Mouse (Mus musculus) forebrain, embryonic 16.5 days (tissue): ENCODE measurements at regions not wholly inside any gene's neighbourhood (a gene's known extent, or its start where the extent isn't known, plus 50 kb on each side); places are given as distances from the start of the nearest gene placed in this dataset.

ENCODE experiments used
- ATAC-seq: fragments of 200-750 bp; cut with Nextera tagmentation; 2 replicates; pipeline ENCODE4 v1.8.0; 2017; ENCODE audit warnings: mild to moderate bottlenecking, moderate library complexity
- H3K27ac ChIP-seq: fragments of 300-500 bp; sonication (generic); 2 replicates; pipeline ENCODE4 v1.5.1; 2014; ENCODE audit warnings: low read length, control low read depth
- H3K27me3 ChIP-seq: fragments of 300-500 bp; sonication (generic); replicated peaks from 2 replicates; pipeline ENCODE4 v1.6.1; 2014; ENCODE audit warnings: low read length; ENCODE audit not compliant: control insufficient read depth, insufficient read depth
- H3K36me3 ChIP-seq: fragments of 300-500 bp; sonication (generic); 2 replicates; pipeline ENCODE4 v1.6.1; 2014; ENCODE audit not compliant: control insufficient read depth, insufficient read depth
- H3K4me1 ChIP-seq: fragments of 300-500 bp; sonication (generic); replicated peaks from 2 replicates; pipeline ENCODE4 v1.6.1; 2014; ENCODE audit warnings: low read length; ENCODE audit not compliant: control insufficient read depth, insufficient read depth
- H3K4me2 ChIP-seq: fragments of 300-500 bp; sonication (generic); 2 replicates; pipeline ENCODE4 v1.6.1; 2014; ENCODE audit warnings: mild to moderate bottlenecking, low read length, control low read depth
- H3K4me3 ChIP-seq: fragments of 300-500 bp; sonication (generic); replicated peaks from 2 replicates; pipeline ENCODE4 v1.5.1; 2014; ENCODE audit warnings: mild to moderate bottlenecking, low read length, control low read depth
- H3K9ac ChIP-seq: fragments of 300-500 bp; sonication (generic); replicated peaks from 2 replicates; pipeline ENCODE4 v1.6.1; 2014; ENCODE audit warnings: low read depth, low read length, control low read depth
- H3K9me3 ChIP-seq: fragments of 300-500 bp; sonication (generic); 2 replicates; pipeline ENCODE4 v1.6.1; 2016; ENCODE audit warnings: low read length; ENCODE audit not compliant: control insufficient read depth
- WGBS: fragments of 180-500 bp; shearing (Covaris S2); extraction: QIAGEN DNeasy Blood & Tissue Kit; methylation state at CpG from one replicate; pipeline ENCODE4 v1.1.7; 2014; 5-methylcytosine and 5-hydroxymethylcytosine counted together

- no peak for ATAC-seq
- no peak overlapping the region for H3K4me2 ChIP-seq
- no peaks in the 10 kb centered on the region for H3K27me3 ChIP-seq
- no peak overlapping the region for H3K4me3 ChIP-seq
- H3K9ac ChIP-seq, result no peak overlapping the region
- no peaks in the 10 kb centered on the region for H3K9me3 ChIP-seq
- 89% methylated on average over 14 of the region's 14 CpGs for WGBS
- H3K36me3 ChIP-seq, result no peaks in the 10 kb centered on the region
- no peak overlapping the region for H3K27ac ChIP-seq
- no peaks in the 10 kb centered on the region for H3K4me1 ChIP-seq
Measured at GRCm38 (mm10) chr9:13905086-13905669, 77.7 kb downstream of the Fam76b start.

DNA sequence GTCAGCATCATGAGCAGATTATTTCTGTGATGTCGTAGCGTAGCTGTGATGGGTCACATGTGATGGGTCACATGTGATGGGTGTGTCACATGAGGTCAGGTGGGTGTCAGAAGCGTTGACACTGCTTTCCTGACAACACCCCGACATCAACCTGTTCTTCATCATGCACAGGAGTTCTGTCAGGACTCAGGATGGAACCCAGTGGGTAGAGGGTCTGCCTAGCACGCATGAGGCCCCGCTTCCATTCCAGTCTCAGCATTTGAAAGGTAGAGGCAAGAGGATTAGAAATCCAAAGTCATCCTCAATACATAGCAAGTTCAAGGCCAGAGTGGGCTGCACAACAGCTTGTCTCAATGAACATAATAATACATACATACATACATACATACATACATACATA, 79.2 kb downstream of the Fam76b start:
- H3K9me3 ChIP-seq, result no peaks in the 10 kb centered on the region
- WGBS, result 95% methylated on average over 6 of the region's 6 CpGs
- H3K27me3 ChIP-seq, result no peaks in the 10 kb centered on the region
- H3K36me3 ChIP-seq, result no peaks in the 10 kb centered on the region
- no peaks in the 10 kb centered on the region for H3K4me1 ChIP-seq
- no peak for ATAC-seq
- H3K4me2 ChIP-seq, result no peak overlapping the region
- no peak overlapping the region for H3K9ac ChIP-seq
- H3K27ac ChIP-seq, result no peak overlapping the region
- no peak overlapping the region for H3K4me3 ChIP-seq

DNA sequence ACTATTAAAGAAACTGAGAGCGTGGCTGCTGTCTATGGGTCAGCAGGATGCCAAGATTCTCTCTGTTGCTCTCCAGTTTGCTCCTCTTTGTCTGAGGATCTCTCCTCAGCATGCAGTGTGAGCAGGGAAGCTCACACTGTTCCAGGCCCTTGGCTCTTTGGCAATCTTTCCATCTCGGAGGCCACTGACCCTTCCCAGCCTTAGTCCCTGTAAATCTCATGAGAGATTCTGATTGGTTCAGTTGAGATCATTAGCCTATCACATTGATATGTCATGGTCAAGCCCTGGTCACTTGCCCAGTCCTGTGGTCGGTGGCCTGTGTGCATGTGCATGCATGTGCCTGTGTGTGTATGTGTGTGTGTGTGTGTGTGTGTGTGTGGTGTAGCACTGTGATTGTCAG, 82.1 kb downstream of the Fam76b start:
- H3K4me2 ChIP-seq, result no peak overlapping the region
- no peak overlapping the region for H3K27ac ChIP-seq
- WGBS, result 72% methylated on average over 3 of the region's 3 CpGs
- H3K4me3 ChIP-seq, result no peak overlapping the region
- no peak for ATAC-seq
- no peaks in the 10 kb centered on the region for H3K4me1 ChIP-seq
- no peak overlapping the region for H3K9ac ChIP-seq
- H3K27me3 ChIP-seq, result no peaks in the 10 kb centered on the region
- no peaks in the 10 kb centered on the region for H3K36me3 ChIP-seq
- no peaks in the 10 kb centered on the region for H3K9me3 ChIP-seq

- H3K36me3 ChIP-seq, result no peaks in the 10 kb centered on the region
- no peaks in the 10 kb centered on the region for H3K9me3 ChIP-seq
- no peak for ATAC-seq
- no peak overlapping the region for H3K27ac ChIP-seq
- H3K4me3 ChIP-seq, result no peak overlapping the region
- no peak overlapping the region for H3K9ac ChIP-seq
- no peaks in the 10 kb centered on the region for H3K27me3 ChIP-seq
- WGBS, result 63% methylated on average over 2 of the region's 2 CpGs
- H3K4me2 ChIP-seq, result no peak overlapping the region
- H3K4me1 ChIP-seq, result no peaks in the 10 kb centered on the region
Measured at GRCm38 (mm10) chr9:13910091-13910490, 82.6 kb downstream of the Fam76b start.

GRCm38 (mm10) chr9:13913459-13913858, 85.9 kb downstream of the Fam76b start:
- H3K9me3 ChIP-seq, result no peaks in the 10 kb centered on the region
- no peak overlapping the region for H3K9ac ChIP-seq
- no peaks in the 10 kb centered on the region; the same call in 1 of the 2 replicates for H3K4me1 ChIP-seq
- no peak overlapping the region for H3K4me2 ChIP-seq
- H3K27me3 ChIP-seq, result no peaks in the 10 kb centered on the region
- peak; percentile 45 for ATAC-seq
- H3K27ac ChIP-seq, result no peak overlapping the region
- H3K36me3 ChIP-seq, result no peaks in the 10 kb centered on the region
- WGBS, result 63% methylated on average over 3 of the region's 3 CpGs
- H3K4me3 ChIP-seq, result no peak overlapping the region

- no peaks in the 10 kb centered on the region for H3K36me3 ChIP-seq
- peaks cover 4% of the 10 kb centered on the region; the same call in 1 of the 2 replicates for H3K4me1 ChIP-seq
- no peak for ATAC-seq
- no peak overlapping the region for H3K4me3 ChIP-seq
- H3K4me2 ChIP-seq, result no peak overlapping the region
- H3K27ac ChIP-seq, result no peak overlapping the region
- H3K9ac ChIP-seq, result no peak overlapping the region
- no peaks in the 10 kb centered on the region for H3K9me3 ChIP-seq
- no peaks in the 10 kb centered on the region for H3K27me3 ChIP-seq
- 91% methylated on average over 9 of the region's 9 CpGs for WGBS
Measured at GRCm38 (mm10) chr9:13914131-13914530, 86.6 kb downstream of the Fam76b start.

GRCm38 (mm10) chr9:13914847-13915246, 87.3 kb downstream of the Fam76b start:
- H3K27ac ChIP-seq, result no peak overlapping the region
- H3K4me3 ChIP-seq, result no peak overlapping the region
- peaks cover 4% of the 10 kb centered on the region; the same call in 1 of the 2 replicates for H3K4me1 ChIP-seq
- no peaks in the 10 kb centered on the region for H3K9me3 ChIP-seq
- no peaks in the 10 kb centered on the region for H3K27me3 ChIP-seq
- H3K9ac ChIP-seq, result no peak overlapping the region
- 91% methylated on average over 3 of the region's 3 CpGs for WGBS
- no peak overlapping the region for H3K4me2 ChIP-seq
- ATAC-seq, result no peak
- H3K36me3 ChIP-seq, result no peaks in the 10 kb centered on the region

DNA sequence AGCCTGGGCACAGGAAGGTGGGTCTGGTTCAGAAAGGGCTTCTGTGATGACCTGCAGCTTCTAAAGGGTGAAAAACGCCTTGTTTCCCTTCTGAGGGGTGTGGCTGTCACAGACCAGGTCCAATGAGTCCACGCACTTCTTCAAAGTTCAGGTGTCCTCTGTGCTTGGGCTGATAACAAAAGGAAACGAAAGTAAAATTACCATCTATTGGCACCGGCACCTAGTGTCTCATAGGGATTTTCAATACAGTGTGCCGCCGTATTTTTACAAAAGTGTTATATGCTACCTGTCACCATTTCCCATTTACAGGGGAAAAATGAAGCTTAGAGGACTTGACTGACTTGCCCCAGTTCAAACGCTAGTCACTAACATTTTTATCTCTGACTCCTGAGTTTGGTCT, 89.3 kb downstream of the Fam76b start:
- Histone ChIP-seq H3K9me3 (no peaks in the 10 kb centered on the region), H3K4me3 (no peak overlapping the region), H3K27me3 (no peaks in the 10 kb centered on the region), H3K36me3 (no peaks in the 10 kb centered on the region), H3K27ac (no peak overlapping the region), H3K4me2 (no peak overlapping the region), H3K4me1 (peaks cover 4% of the 10 kb centered on the region; the same call in 1 of the 2 replicates), H3K9ac (no peak overlapping the region)
- ATAC-seq, result no peak
- WGBS, result 89% methylated on average over 7 of the region's 7 CpGs

- Histone ChIP-seq H3K9ac (no peak overlapping the region), H3K4me1 (peaks cover 4% of the 10 kb centered on the region; the same call in 1 of the 2 replicates), H3K27me3 (no peaks in the 10 kb centered on the region), H3K4me2 (no peak overlapping the region), H3K4me3 (no peak overlapping the region), H3K9me3 (no peaks in the 10 kb centered on the region), H3K36me3 (no peaks in the 10 kb centered on the region), H3K27ac (no peak overlapping the region)
- peak; percentile 91 for ATAC-seq
- WGBS, result 15% methylated on average over 7 of the region's 7 CpGs
Measured at GRCm38 (mm10) chr9:13918606-13919202, 91.2 kb downstream of the Fam76b start.
